Mouse (Mus musculus) small intestine, adult 2 months (tissue): ENCODE measurements at regions not wholly inside any gene's neighbourhood (a gene's known extent, or its start where the extent isn't known, plus 50 kb on each side); places are given as distances from the start of the nearest gene placed in this dataset.

Experiments used
- CTCF ChIP-seq: fragments of 200-500 bp; IDR thresholded peaks from 2 replicates; pipeline ENCODE4 v1.5.1; 2012; ENCODE audit warnings: low read depth, mild to moderate bottlenecking, control low read depth, inconsistent platforms, low read length, moderate library complexity, mixed read lengths; ENCODE audit not compliant: insufficient replicate concordance, insufficient read length; ENCODE audit errors: extremely low read depth
- POLR2A ChIP-seq: fragments of 200-500 bp; IDR thresholded peaks from 2 replicates; pipeline ENCODE4 v1.6.1; 2012; ENCODE audit warnings: low read depth, mild to moderate bottlenecking, control low read depth, inconsistent platforms, low read length, moderate library complexity

GRCm38 (mm10) chr11:6778596-6779360, 58.7 kb downstream of the Gm11983 start:
- no peak for TF ChIP-seq CTCF
- TF ChIP-seq POLR2A = no peak
